Mouse (Mus musculus) G1E (cell line): Measurements from ENCODE around the gene Gm16253. TPM values are rescaled to one million over a fixed set of nuclear protein-coding genes. Genes with fewer than 3 reads are reported as not detected.
"Not testable (repeated sequence)": the region's sequence is repeated elsewhere in the genome, so short reads cannot be mapped to it uniquely, and the experiment has no call there.

Experiments
- ATAC-seq: 2 replicates; pipeline ENCODE4 v1.8.0; 2016; ENCODE audit warnings: mild to moderate bottlenecking; ENCODE audit not compliant: insufficient number of reproducible peaks, poor library complexity, low FRiP score, severe bottlenecking; ENCODE audit errors: extremely low read depth
- DNase-seq: peaks from one replicate; pipeline ENCODE4 v3.0.0; 2012; ENCODE audit warnings: low spot score
- H3K27me3 ChIP-seq: 2 replicates; pipeline ENCODE4 v1.6.1; 2012; ENCODE audit warnings: mild to moderate bottlenecking, low read length, inconsistent platforms; ENCODE audit not compliant: insufficient read depth
- H3K36me3 ChIP-seq: replicated peaks from 2 replicates; pipeline ENCODE3; 2012; ENCODE audit warnings: mild to moderate bottlenecking, inconsistent platforms
- H3K4me1 ChIP-seq: 2 replicates; pipeline ENCODE4 v1.6.1; 2012; ENCODE audit warnings: low read depth, low read length, inconsistent platforms, mixed read lengths; ENCODE audit not compliant: insufficient read depth
- H3K4me3 ChIP-seq: 2 replicates; pipeline ENCODE4 v1.5.1; 2012; ENCODE audit warnings: low read depth, mild to moderate bottlenecking, inconsistent platforms, low read length, moderate library complexity, mixed read lengths
- H3K9me3 ChIP-seq: replicated peaks from 2 replicates; pipeline ENCODE4 v1.6.1; 2012; ENCODE audit warnings: inconsistent platforms
- CTCF ChIP-seq: IDR thresholded peaks from 2 replicates; pipeline ENCODE4 v1.5.1; 2012; ENCODE audit warnings: low read depth, low read length, inconsistent platforms, mixed read lengths
- GATA1 ChIP-seq: IDR thresholded peaks from 2 replicates; pipeline ENCODE4 v1.6.1; 2012; ENCODE audit warnings: borderline replicate concordance, low read length, inconsistent platforms, mixed read lengths
- GATA2 ChIP-seq: IDR thresholded peaks from 2 replicates; pipeline ENCODE4 v1.6.1; 2012; ENCODE audit warnings: low read depth, low read length, inconsistent platforms, borderline replicate concordance
- POLR2AphosphoS5 ChIP-seq: IDR thresholded peaks from 2 replicates; pipeline ENCODE4 v1.6.1; 2012; ENCODE audit warnings: low read depth, low read length, inconsistent platforms; ENCODE audit not compliant: insufficient replicate concordance
- TAL1 ChIP-seq: conservative IDR thresholded peaks from 2 replicates; pipeline ENCODE4 v1.6.1; 2012; ENCODE audit warnings: low read depth, low read length, inconsistent platforms, mixed read lengths
- polyA plus RNA-seq: library from polyadenylated mRNA; stranded (reverse); fragments of >175 nt; gene quantifications from 2 replicates; pipeline ENCODE4 v1.2.3, GENCODE M21; 2012
- total RNA-seq, 2 experiments: library from RNA; stranded (forward) in 1 of 2; stranded (reverse) in 1 of 2; fragments of 200-1000 nt in 1 of 2; fragments of >200 nt in 1 of 2; fragmentation: Nextera tagmentation in 1 of 2; gene quantifications; 2 replicates each; pipeline ENCODE4 v1.2.3; 2014 to 2017

The Gm16253 gene
- total and polyA plus RNA-seq, 3 experiments = not detected

DNA sequence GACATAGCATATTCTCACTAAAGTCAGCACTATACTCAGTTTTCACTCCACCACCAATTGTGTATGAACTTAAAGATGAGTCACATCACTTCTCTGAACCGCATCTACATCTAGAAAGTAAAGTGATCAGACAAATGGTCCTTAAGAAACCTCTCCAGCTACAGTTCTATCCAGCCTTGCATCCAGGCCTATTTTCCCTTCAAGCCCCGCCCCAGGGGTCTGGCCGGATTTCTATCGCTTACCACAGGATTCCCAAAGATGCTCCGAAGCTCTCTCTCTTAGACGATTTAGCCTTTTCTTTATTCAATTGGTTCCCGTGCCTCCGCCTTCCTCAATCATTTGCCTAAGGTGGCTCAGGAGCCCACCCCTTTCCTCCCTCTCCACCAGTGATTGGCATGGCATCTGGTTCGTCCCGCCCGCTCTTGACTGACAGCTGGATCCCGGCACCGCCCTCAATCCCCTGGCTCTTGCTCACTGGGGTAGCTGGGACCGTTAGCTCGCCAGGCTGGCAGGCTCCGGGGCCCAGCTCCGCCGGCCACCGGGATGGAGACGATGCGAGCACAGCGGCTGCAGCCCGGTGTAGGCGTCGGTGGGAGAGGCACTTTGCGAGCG, 24.0 kb downstream of the Gm16253 start, which contains the start of gene Lix1l:
TSS of gene Lix1l (plus strand) at position 511 of the 612 bp plus-strand sequence.
- Histone ChIP-seq H3K27me3 (peaks cover 62% of the 10 kb centered on the region), H3K9me3 (peaks cover 8% of the 10 kb centered on the region), H3K36me3 (no peaks in the 10 kb centered on the region), H3K4me3 (peak within 1 kb of the TSS; percentile 76), H3K4me1 (peaks cover 55% of the 10 kb centered on the region)
- peak; percentile 98 for DNase-seq
- no peak for TF ChIP-seq POLR2AphosphoS5
- no peak for TF ChIP-seq CTCF
- no peak for TF ChIP-seq GATA2
- TF ChIP-seq TAL1 = no peak
- no peak for TF ChIP-seq GATA1
- ATAC-seq = peak; percentile 99

DNA sequence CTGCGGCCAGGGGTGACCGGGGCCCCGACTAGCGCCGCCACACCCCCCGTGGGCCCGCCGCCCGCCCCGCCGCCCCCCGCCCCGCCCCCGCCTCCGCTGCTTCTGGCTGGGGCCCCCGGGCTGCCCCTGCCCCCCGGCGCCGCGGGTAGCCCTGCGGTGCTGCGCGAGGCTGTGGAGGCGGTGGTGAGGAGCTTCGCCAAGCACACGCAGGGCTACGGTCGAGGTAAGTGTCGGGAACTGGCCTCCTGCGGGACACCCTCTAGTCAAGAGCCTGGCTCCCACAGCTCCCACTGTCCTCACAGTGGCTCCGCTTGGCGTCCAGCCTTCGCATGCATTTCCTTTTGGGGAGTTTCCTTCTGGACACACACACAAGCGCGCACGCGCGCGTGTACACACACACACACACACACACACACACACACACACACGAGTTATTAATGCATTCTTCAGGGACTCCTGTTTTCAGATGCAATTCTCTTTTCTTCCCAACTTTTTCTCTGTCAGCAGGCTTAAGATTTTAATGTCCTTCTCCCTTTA, 24.5 kb downstream of the Gm16253 start:
- peaks cover 8% of the 10 kb centered on the region for H3K9me3 ChIP-seq
- H3K4me3 ChIP-seq = peak overlapping the region; percentile 76
- H3K27me3 ChIP-seq = peaks cover 56% of the 10 kb centered on the region
- TF ChIP-seq GATA1 (no peak), POLR2AphosphoS5 (no peak), GATA2 (no peak), TAL1 (no peak), CTCF (no peak)
- H3K36me3 ChIP-seq = no peaks in the 10 kb centered on the region
- DNase-seq (peak; percentile 40), ATAC-seq (no peak)
- peaks cover 51% of the 10 kb centered on the region for H3K4me1 ChIP-seq

DNA sequence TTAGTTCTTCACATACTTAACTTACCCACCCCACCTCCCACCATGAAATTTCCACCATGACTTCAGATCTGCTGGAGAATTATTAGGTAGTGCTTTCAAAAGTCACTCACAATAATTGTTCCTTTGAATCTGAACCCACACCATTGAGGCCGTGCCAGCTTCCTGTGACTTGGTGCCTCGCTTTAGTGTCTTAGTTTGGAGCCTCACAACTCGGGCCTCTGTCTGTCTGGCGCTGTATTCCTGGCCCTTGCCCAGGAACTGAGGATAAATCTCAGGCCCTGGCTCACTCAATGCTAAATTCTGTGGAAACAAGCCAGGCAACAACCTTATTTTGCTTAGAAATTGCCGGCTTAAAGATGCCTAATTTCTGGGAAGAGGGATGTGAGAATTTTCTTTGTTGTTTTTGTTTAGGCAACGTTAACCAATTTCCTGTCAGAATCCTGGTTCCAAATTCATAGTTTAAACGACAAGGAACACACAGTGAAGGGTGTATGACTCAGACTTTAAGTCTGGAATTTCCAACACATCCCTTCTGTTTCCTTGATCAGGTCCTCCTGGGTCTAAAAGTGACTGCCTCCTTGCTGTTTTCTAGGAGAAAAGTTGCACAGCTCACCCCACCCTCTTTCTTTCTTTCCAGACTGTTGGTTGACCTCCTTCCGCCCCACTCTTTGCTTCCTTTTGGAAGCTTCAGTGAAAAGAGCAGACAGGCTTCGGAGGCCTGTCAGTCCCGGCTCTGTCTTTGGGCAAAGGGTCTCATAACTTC, 25.3 kb downstream of the Gm16253 start:
- Histone ChIP-seq H3K4me1 (peaks cover 43% of the 10 kb centered on the region), H3K4me3 (no peak overlapping the region), H3K27me3 (peaks cover 48% of the 10 kb centered on the region), H3K36me3 (no peaks in the 10 kb centered on the region), H3K9me3 (peaks cover 8% of the 10 kb centered on the region)
- TF ChIP-seq GATA1 (no peak), POLR2AphosphoS5 (no peak), TAL1 (no peak), GATA2 (no peak), CTCF (no peak)
- no peak for DNase-seq
- no peak for ATAC-seq

DNA sequence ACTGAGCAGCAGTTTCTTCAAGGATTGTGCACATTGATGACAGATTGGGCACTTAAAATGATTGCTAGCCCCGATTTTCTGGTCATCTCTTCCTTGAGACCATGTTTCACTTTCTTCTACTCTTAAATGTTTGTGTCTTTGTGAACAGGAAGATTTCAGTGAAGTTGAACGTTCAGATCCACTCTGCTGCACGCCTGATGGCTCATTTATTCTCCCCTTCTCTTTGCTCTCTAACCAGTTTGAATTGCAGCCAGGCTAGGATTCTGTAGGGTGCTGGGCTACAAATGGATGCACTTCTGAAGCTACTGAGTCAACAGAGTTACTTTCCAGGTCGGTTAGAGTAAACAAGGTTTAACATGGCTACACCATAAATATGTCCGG, 25.9 kb downstream of the Gm16253 start:
- H3K27me3 ChIP-seq = peaks cover 42% of the 10 kb centered on the region
- no peak for ATAC-seq
- H3K36me3 ChIP-seq = no peaks in the 10 kb centered on the region
- no peak for DNase-seq
- peaks cover 3% of the 10 kb centered on the region for H3K9me3 ChIP-seq
- H3K4me3 ChIP-seq = no peak overlapping the region
- peaks cover 37% of the 10 kb centered on the region for H3K4me1 ChIP-seq
- TF ChIP-seq CTCF = no peak
- no peak for TF ChIP-seq GATA2
- TF ChIP-seq POLR2AphosphoS5 = no peak
- no peak for TF ChIP-seq TAL1

DNA sequence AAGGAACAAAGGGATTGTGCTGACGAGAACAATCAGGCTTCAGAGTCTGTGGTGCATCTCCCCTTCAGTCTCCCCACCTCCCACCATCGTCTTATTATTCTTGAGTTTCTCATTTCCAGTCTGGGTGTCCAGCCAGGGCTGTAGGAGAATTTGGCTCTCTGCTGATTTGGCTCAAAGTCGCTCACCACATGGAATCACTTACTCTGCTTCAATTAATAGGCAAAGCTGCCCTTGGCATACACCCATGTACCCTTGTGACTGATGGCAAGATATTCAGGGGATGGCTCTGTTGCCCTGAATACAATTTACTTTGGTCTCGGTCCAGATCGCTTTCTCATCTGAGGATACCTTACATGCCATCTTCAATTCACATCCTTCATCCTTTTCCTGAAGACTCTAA, 26.5 kb downstream of the Gm16253 start:
- Histone ChIP-seq H3K4me3 (no peak overlapping the region), H3K36me3 (no peaks in the 10 kb centered on the region), H3K27me3 (peaks cover 36% of the 10 kb centered on the region), H3K4me1 (peaks cover 31% of the 10 kb centered on the region), H3K9me3 (no peaks in the 10 kb centered on the region)
- no peak for ATAC-seq
- TF ChIP-seq GATA2 (no peak), GATA1 (no peak), POLR2AphosphoS5 (no peak), CTCF (no peak), TAL1 (no peak)
- no peak for DNase-seq

DNA sequence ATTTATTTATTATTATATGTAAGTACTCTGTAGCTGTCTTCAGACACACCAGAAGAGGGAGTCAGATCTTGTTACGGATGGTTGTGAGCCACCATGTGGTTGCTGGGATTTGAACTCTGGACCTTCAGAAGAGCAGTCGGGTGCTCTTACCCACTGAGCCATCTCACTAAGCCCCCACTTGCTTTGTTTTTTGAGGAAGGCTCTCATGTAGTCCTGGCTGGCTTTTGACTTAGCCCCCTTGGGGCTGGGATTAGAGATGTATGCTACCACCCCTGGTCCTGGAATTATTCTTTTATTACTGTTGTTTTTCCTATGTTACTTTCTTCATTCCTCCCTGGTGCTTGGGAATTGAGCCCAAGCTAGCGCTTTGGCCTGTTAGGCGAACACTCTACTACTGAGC, 29.2 kb downstream of the Gm16253 start:
- H3K4me1 ChIP-seq = peaks cover 11% of the 10 kb centered on the region
- not testable (repeated sequence) for H3K9me3 ChIP-seq, H3K36me3 ChIP-seq, DNase-seq, H3K4me3 ChIP-seq, ATAC-seq
- peaks cover 24% of the 10 kb centered on the region for H3K27me3 ChIP-seq
